Mouse (Mus musculus): ENCODE results near the gene 2900026A02Rik.

GRCm38 (mm10) chr5:113070017-113070416 is 151.0 kb downstream of the 2900026A02Rik start, which contains the start of gene Crybb2:
- TF ChIP-seq TCF12 (IDR thresholded peaks at IDR 0.05; ENCODE audit: low read depth, low read length) (no peak), NELFE (IDR thresholded peaks at IDR 0.05; ENCODE audit: low read depth, low read length) (no peak), CTCF (IDR thresholded peaks at IDR 0.05 in 2 of 3, conservative IDR thresholded peaks at IDR 0.05 in 1 of 3; ENCODE audit: control insufficient read depth in 1 of 3, insufficient read depth in 1 of 3, low read depth in 2 of 3, low read length in 3 of 3, poor library complexity in 1 of 3, severe bottlenecking in 1 of 3) (no peak), MAFK (IDR thresholded peaks at IDR 0.05; ENCODE audit: borderline replicate concordance, low read depth, low read length) (no peak), EP300 (IDR thresholded peaks at IDR 0.05; ENCODE audit: low read depth in 1 of 2, low read length in 2 of 2) (no peak)
